In genomic region chr4:134476899-134477298, GRCm38 (mm10) we compare ENCODE assay signal across 11 mouse cellular contexts. TPM values are rescaled to one million over a fixed set of nuclear protein-coding genes. Genes with fewer than 3 reads are reported as not detected.
DNase-seq lines count a peak whose midpoint lies in the region; ATAC-seq lines count a peak whose summit lies in the region.
"Had no signal": no experiment of that assay in that cellular context is flagged by ENCODE, and none has a peak within 500 bp of the region (broad histone marks: within the 10 kb centered on the region; RNA-seq: fewer than 3 reads in every experiment).

No protein-coding gene starts in this region.

- DNase-seq in midbrain, embryonic 11.5 days (ENCODE audit: low spot score, missing footprints), result peak; percentile 84
- no peak for DNase-seq in midbrain, embryonic 10.5 days (ENCODE audit: low spot score)
- DNase-seq: adrenal gland, postnatal 36 days; embryo, embryonic 11 days; thymus, adult 18-20 months had no signal

- no peak overlapping the region for H3K9ac ChIP-seq in hindbrain, embryonic 12.5 days
- H3K9ac ChIP-seq in hindbrain, embryonic 16.5 days (ENCODE audit: low read depth, low read length), result no peak overlapping the region
- no peak overlapping the region for H3K9ac ChIP-seq in midbrain, embryonic 11.5 days (ENCODE audit: low read length)
- H3K9ac ChIP-seq in hindbrain, embryonic 15.5 days, result no peak overlapping the region

- H3K9me3 ChIP-seq in hindbrain, embryonic 12.5 days (replicated peaks), result no peaks in the 10 kb centered on the region
- H3K9me3 ChIP-seq in hindbrain, embryonic 16.5 days (ENCODE audit: control insufficient read depth, low read length), result no peaks in the 10 kb centered on the region
- H3K9me3 ChIP-seq in midbrain, embryonic 11.5 days (ENCODE audit: control insufficient read depth, low read length), result no peaks in the 10 kb centered on the region
- H3K9me3 ChIP-seq in midbrain, embryonic 10.5 days (replicated peaks), result no peaks in the 10 kb centered on the region
- H3K9me3 ChIP-seq in hindbrain, embryonic 15.5 days, result no peaks in the 10 kb centered on the region
- H3K9me3 ChIP-seq: megakaryocyte, embryonic 14.5 days had no signal

- H3K36me3 ChIP-seq in hindbrain, embryonic 12.5 days, result peaks cover 49% of the 10 kb centered on the region
- H3K36me3 ChIP-seq in hindbrain, embryonic 16.5 days (ENCODE audit: control insufficient read depth, insufficient read depth, low read length), result peaks cover 39% of the 10 kb centered on the region
- H3K36me3 ChIP-seq in midbrain, embryonic 11.5 days (ENCODE audit: control insufficient read depth, insufficient read depth, low read length), result peaks cover 17% of the 10 kb centered on the region; the same call in 1 of the 2 replicates
- H3K36me3 ChIP-seq in midbrain, embryonic 10.5 days, result peaks cover 55% of the 10 kb centered on the region
- H3K36me3 ChIP-seq in hindbrain, embryonic 15.5 days, result peaks cover 47% of the 10 kb centered on the region

- no peak for ATAC-seq in hindbrain, embryonic 12.5 days (ENCODE audit: low FRiP score)
- ATAC-seq in hindbrain, embryonic 16.5 days, result no peak
- ATAC-seq in midbrain, embryonic 11.5 days (ENCODE audit: low FRiP score), result no peak
- no peak; the same call in 1 of the 2 replicates for ATAC-seq in hindbrain, embryonic 15.5 days (ENCODE audit: low FRiP score, low read depth)
- ATAC-seq in megakaryocyte-erythroid progenitor cell, adult 5-6 weeks (replicated peaks; ENCODE audit: low FRiP score, low TSS enrichment, poor library complexity, severe bottlenecking), result no peak
- ATAC-seq in inflammation-experienced regulatory T-cells, adult 6 months, result no peak

- H3K4me2 ChIP-seq in hindbrain, embryonic 12.5 days (replicated peaks), result no peak overlapping the region
- no peak overlapping the region for H3K4me2 ChIP-seq in hindbrain, embryonic 16.5 days (ENCODE audit: low read length)
- no peak overlapping the region for H3K4me2 ChIP-seq in midbrain, embryonic 11.5 days
- no peak overlapping the region for H3K4me2 ChIP-seq in hindbrain, embryonic 15.5 days

- no peak overlapping the region for H3K4me3 ChIP-seq in hindbrain, embryonic 12.5 days
- no peak overlapping the region for H3K4me3 ChIP-seq in hindbrain, embryonic 16.5 days (ENCODE audit: low read length)
- no peak overlapping the region for H3K4me3 ChIP-seq in midbrain, embryonic 11.5 days (ENCODE audit: low read depth, low read length)
- no peak overlapping the region for H3K4me3 ChIP-seq in midbrain, embryonic 10.5 days
- no peak overlapping the region for H3K4me3 ChIP-seq in hindbrain, embryonic 15.5 days
- H3K4me3 ChIP-seq: megakaryocyte, embryonic 14.5 days had no signal

- H3K4me1 ChIP-seq in hindbrain, embryonic 12.5 days, result peaks cover 21% of the 10 kb centered on the region
- H3K4me1 ChIP-seq in hindbrain, embryonic 16.5 days (ENCODE audit: control insufficient read depth, insufficient read depth, low read depth, low read length), result peaks cover 22% of the 10 kb centered on the region
- peaks cover 6% of the 10 kb centered on the region for H3K4me1 ChIP-seq in midbrain, embryonic 11.5 days (ENCODE audit: control insufficient read depth, insufficient read depth, low read length)
- peaks cover 20% of the 10 kb centered on the region for H3K4me1 ChIP-seq in midbrain, embryonic 10.5 days
- H3K4me1 ChIP-seq in hindbrain, embryonic 15.5 days (replicated peaks), result peaks cover 37% of the 10 kb centered on the region

- 90% methylated on average over 8 of the region's 8 CpGs for WGBS in hindbrain, embryonic 12.5 days
- 84% methylated on average over 8 of the region's 8 CpGs for WGBS in hindbrain, embryonic 16.5 days
- WGBS in midbrain, embryonic 11.5 days, result 92% methylated on average over 8 of the region's 8 CpGs
- 94% methylated on average over 8 of the region's 8 CpGs for WGBS in midbrain, embryonic 10.5 days
- WGBS in hindbrain, embryonic 15.5 days, result 89% methylated on average over 8 of the region's 8 CpGs

- H3K27me3 ChIP-seq in hindbrain, embryonic 12.5 days, result no peaks in the 10 kb centered on the region
- H3K27me3 ChIP-seq in hindbrain, embryonic 16.5 days (replicated peaks; ENCODE audit: control insufficient read depth, insufficient read depth, low read length), result no peaks in the 10 kb centered on the region
- no peaks in the 10 kb centered on the region for H3K27me3 ChIP-seq in midbrain, embryonic 11.5 days (ENCODE audit: control insufficient read depth, insufficient read depth, low read length)
- H3K27me3 ChIP-seq in midbrain, embryonic 10.5 days (ENCODE audit: low read depth, poor library complexity, severe bottlenecking), result no peaks in the 10 kb centered on the region; the same call in 1 of the 2 replicates
- no peaks in the 10 kb centered on the region for H3K27me3 ChIP-seq in hindbrain, embryonic 15.5 days
- H3K27me3 ChIP-seq: megakaryocyte, embryonic 14.5 days had no signal

- H3K27ac ChIP-seq in hindbrain, embryonic 12.5 days, result peak overlapping the region; percentile 65
- no peak overlapping the region for H3K27ac ChIP-seq in hindbrain, embryonic 16.5 days (ENCODE audit: low read depth, low read length)
- H3K27ac ChIP-seq in midbrain, embryonic 11.5 days (ENCODE audit: low read depth, low read length), result no peak overlapping the region
- no peak overlapping the region for H3K27ac ChIP-seq in midbrain, embryonic 10.5 days (replicated peaks)
- H3K27ac ChIP-seq in hindbrain, embryonic 15.5 days (replicated peaks), result peak overlapping the region; percentile 50

RNA-seq across cellular contexts. Expression of gene Stmn1, which starts 8.8 kb away (rescaled TPM):
- 4,582 and 4,772 TPM in 2 replicates for polyA plus RNA-seq in hindbrain, embryonic 12.5 days (2016; fragmentation: Nextera tagmentation; extraction: Ambion mirVana)
- 5,655 and 5,657 TPM in 2 replicates for polyA plus RNA-seq in hindbrain, embryonic 16.5 days (2015; fragmentation: Nextera tagmentation; extraction: Ambion mirVana)
- polyA plus RNA-seq in midbrain, embryonic 11.5 days (2014; fragmentation: Nextera tagmentation; extraction: Ambion mirVana), result 4,454 and 4,703 TPM in 2 replicates
- polyA plus RNA-seq in midbrain, embryonic 10.5 days (2016; fragmentation: Nextera tagmentation; extraction: Ambion mirVana), result 2,607 and 3,209 TPM in 2 replicates
- 5,846 and 6,036 TPM in 2 replicates for polyA plus RNA-seq in hindbrain, embryonic 15.5 days (2015; fragmentation: Nextera tagmentation; extraction: Ambion mirVana)
- 600 and 836 TPM in 2 replicates for total RNA-seq in megakaryocyte-erythroid progenitor cell, adult 5-6 weeks (2014; fragmentation: Nextera tagmentation)
- total RNA-seq in megakaryocyte-erythroid progenitor cell, adult 5-6 weeks (2017), result 1,250 and 1,264 TPM in 2 replicates
- 100 to 1,000 TPM in 1 of 3 experiments, 10 to 100 TPM in 2; 62.2 to 637 (median 91.9) TPM for polyA plus RNA-seq in inflammation-experienced regulatory T-cells, adult 6 months (2017; shearing (Covaris generic))

RNA-seq across cellular contexts. Expression of gene Paqr7, which starts 19.6 kb away (rescaled TPM):
- 9.7 and 9.8 TPM in 2 replicates for polyA plus RNA-seq in hindbrain, embryonic 12.5 days (2016; fragmentation: Nextera tagmentation; extraction: Ambion mirVana)
- polyA plus RNA-seq in hindbrain, embryonic 16.5 days (2015; fragmentation: Nextera tagmentation; extraction: Ambion mirVana), result 40.5 and 46.7 TPM in 2 replicates
- 1.3 and 1.4 TPM in 2 replicates for polyA plus RNA-seq in midbrain, embryonic 11.5 days (2014; fragmentation: Nextera tagmentation; extraction: Ambion mirVana)
- polyA plus RNA-seq in midbrain, embryonic 10.5 days (2016; fragmentation: Nextera tagmentation; extraction: Ambion mirVana), result 3.5 and 3.6 TPM in 2 replicates
- polyA plus RNA-seq in hindbrain, embryonic 15.5 days (2015; fragmentation: Nextera tagmentation; extraction: Ambion mirVana), result 30.4 and 35.2 TPM in 2 replicates
- 0.66 and 1.3 TPM in 2 replicates for total RNA-seq in megakaryocyte-erythroid progenitor cell, adult 5-6 weeks (2014; fragmentation: Nextera tagmentation)
- 0.47 and 0.80 TPM in 2 replicates for total RNA-seq in megakaryocyte-erythroid progenitor cell, adult 5-6 weeks (2017)
- polyA plus RNA-seq in inflammation-experienced regulatory T-cells, adult 6 months (2017; shearing (Covaris generic)), result 10 to 100 TPM; 22.5 to 35.0 (median 31.7) TPM

RNA-seq across cellular contexts. Expression of gene Aunip, which starts 33.9 kb away (rescaled TPM):
- polyA plus RNA-seq in hindbrain, embryonic 12.5 days (2016; fragmentation: Nextera tagmentation; extraction: Ambion mirVana), result 6.3 and 7.6 TPM in 2 replicates
- 2.4 and 2.9 TPM in 2 replicates for polyA plus RNA-seq in hindbrain, embryonic 16.5 days (2015; fragmentation: Nextera tagmentation; extraction: Ambion mirVana)
- 7.8 and 7.9 TPM in 2 replicates for polyA plus RNA-seq in midbrain, embryonic 11.5 days (2014; fragmentation: Nextera tagmentation; extraction: Ambion mirVana)
- polyA plus RNA-seq in midbrain, embryonic 10.5 days (2016; fragmentation: Nextera tagmentation; extraction: Ambion mirVana), result 25.5 and 28.6 TPM in 2 replicates
- polyA plus RNA-seq in hindbrain, embryonic 15.5 days (2015; fragmentation: Nextera tagmentation; extraction: Ambion mirVana), result 2.0 and 2.9 TPM in 2 replicates
- 18.4 and 23.7 TPM in 2 replicates for total RNA-seq in megakaryocyte-erythroid progenitor cell, adult 5-6 weeks (2014; fragmentation: Nextera tagmentation)
- 34.6 and 45.8 TPM in 2 replicates for total RNA-seq in megakaryocyte-erythroid progenitor cell, adult 5-6 weeks (2017)
- 1 to 10 TPM in 1 of 3 experiments, under 1 TPM in 2; 0.44 to 7.2 (median 0.94) TPM for polyA plus RNA-seq in inflammation-experienced regulatory T-cells, adult 6 months (2017; shearing (Covaris generic))

RNA-seq across cellular contexts. Expression of gene Mtfr1l, which starts 58.3 kb away (rescaled TPM):
- polyA plus RNA-seq in hindbrain, embryonic 12.5 days (2016; fragmentation: Nextera tagmentation; extraction: Ambion mirVana), result 137 and 140 TPM in 2 replicates
- 176 and 182 TPM in 2 replicates for polyA plus RNA-seq in hindbrain, embryonic 16.5 days (2015; fragmentation: Nextera tagmentation; extraction: Ambion mirVana)
- 132 and 140 TPM in 2 replicates for polyA plus RNA-seq in midbrain, embryonic 11.5 days (2014; fragmentation: Nextera tagmentation; extraction: Ambion mirVana)
- polyA plus RNA-seq in midbrain, embryonic 10.5 days (2016; fragmentation: Nextera tagmentation; extraction: Ambion mirVana), result 120 and 127 TPM in 2 replicates
- polyA plus RNA-seq in hindbrain, embryonic 15.5 days (2015; fragmentation: Nextera tagmentation; extraction: Ambion mirVana), result 168 and 179 TPM in 2 replicates
- 76.1 and 80.1 TPM in 2 replicates for total RNA-seq in megakaryocyte-erythroid progenitor cell, adult 5-6 weeks (2014; fragmentation: Nextera tagmentation)
- 41.5 and 67.4 TPM in 2 replicates for total RNA-seq in megakaryocyte-erythroid progenitor cell, adult 5-6 weeks (2017)
- polyA plus RNA-seq in inflammation-experienced regulatory T-cells, adult 6 months (2017; shearing (Covaris generic)), result 100 to 1,000 TPM in 1 of 3 experiments, 10 to 100 TPM in 2; 64.7 to 110 (median 89.2) TPM

Comparison
In these comparisons a context has a peak if more than half of its experiments do, and no peak if none do; other contexts are left out.
1. H3K27ac ChIP-seq: peak in hindbrain, embryonic 12.5 days (single experiment) and hindbrain, embryonic 15.5 days (single experiment); none in hindbrain, embryonic 16.5 days (single experiment), midbrain, embryonic 11.5 days (single experiment) and midbrain, embryonic 10.5 days (single experiment).